Mouse (Mus musculus) liver, embryonic 14 days (tissue): ENCODE measurements around the gene Dedd2. TPM values are rescaled to one million over a fixed set of nuclear protein-coding genes. Genes with fewer than 3 reads are reported as not detected.

ENCODE experiments used
- polyA plus RNA-seq: library from polyadenylated mRNA; depleted of rRNA; stranded (reverse); fragments of >200 nt; gene quantifications from 2 replicates; pipeline ENCODE4 v1.2.3, GENCODE M21; 2012; rRNA removed

Dedd2 gene
- polyA plus RNA-seq: 22.5 and 25.8 TPM in 2 replicates

GRCm38 (mm10) chr7:25220457-25221101 lies at the start of gene Dedd2:
Gene Dedd2 (minus strand): TSS chr7:25220615.

GRCm38 (mm10) chr7:25267301-25267750 lies 46.9 kb upstream of the Dedd2 start, which contains the start of gene Cic:
Gene Cic (plus strand): TSS chr7:25267704.

GRCm38 (mm10) chr7:25250141-25250972 lies 29.9 kb upstream of the Dedd2 start, which contains the start of gene Erf:
Gene Erf (minus strand): TSS chr7:25250761.

GRCm38 (mm10) chr7:25237249-25238014 lies 17.0 kb upstream of the Dedd2 start, which contains the start of gene Gsk3a:
Gene Gsk3a (minus strand): TSS chr7:25237851.

GRCm38 (mm10) chr7:25221102-25221883 lies 878 bp upstream of the Dedd2 start, which contains the start of gene Zfp526:
Gene Zfp526 (plus strand): TSS chr7:25221425.

GRCm38 (mm10) chr7:25179606-25180161 lies 40.7 kb downstream of the Dedd2 start, which contains the start of gene Pou2f2:
Gene Pou2f2 (minus strand): TSS chr7:25179726.

Other genes with a start within 250 kb of the Dedd2 start
- 40.1 and 44.3 TPM in 2 replicates for gene Rabac1, start 247.9 kb downstream of the Dedd2 start, polyA plus RNA-seq
- 0.26 and 0.41 TPM in 2 replicates for gene Atp1a3, start 214.7 kb downstream of the Dedd2 start, polyA plus RNA-seq
- 3.9 and 4.4 TPM in 2 replicates for gene Grik5, start 148.3 kb downstream of the Dedd2 start, polyA plus RNA-seq
- 5.2 and 5.9 TPM in 2 replicates for gene Zfp574, start 148.0 kb downstream of the Dedd2 start, polyA plus RNA-seq
- gene Pou2f2, start 40.9 kb downstream of the Dedd2 start, polyA plus RNA-seq: 0.72 and 0.93 TPM in 2 replicates
- gene Zfp526, start 810 bp upstream of the Dedd2 start, polyA plus RNA-seq: 4.3 and 4.7 TPM in 2 replicates
- 44.8 and 49.1 TPM in 2 replicates for gene Gsk3a, start 17.2 kb upstream of the Dedd2 start, polyA plus RNA-seq
- gene Erf, start 30.1 kb upstream of the Dedd2 start, polyA plus RNA-seq: 7.9 and 8.1 TPM in 2 replicates
- 14.3 and 14.4 TPM in 2 replicates for gene Cic, start 47.1 kb upstream of the Dedd2 start, polyA plus RNA-seq
- 23.2 and 24.7 TPM in 2 replicates for gene Pafah1b3, start 77.4 kb upstream of the Dedd2 start, polyA plus RNA-seq
- 0.05 TPM in 1 of 2 replicates, not detected in the other for gene Prr19, start 80.8 kb upstream of the Dedd2 start, polyA plus RNA-seq
- 0.02 and 0.03 TPM in 2 replicates for gene Tmem145, start 85.5 kb upstream of the Dedd2 start, polyA plus RNA-seq
- gene Megf8, start 96.5 kb upstream of the Dedd2 start, polyA plus RNA-seq: 1.1 and 1.4 TPM in 2 replicates
- gene Cnfn, start 149.1 kb upstream of the Dedd2 start, polyA plus RNA-seq: not detected in 2 replicates
- 1.7 and 2.1 TPM in 2 replicates for gene Lipe, start 178.1 kb upstream of the Dedd2 start, polyA plus RNA-seq
- gene Cxcl17, start 192.3 kb upstream of the Dedd2 start, polyA plus RNA-seq: not detected in 2 replicates